Mouse (Mus musculus): ENCODE measurements around the gene Rcc1l. TPM values are rescaled to one million over a fixed set of nuclear protein-coding genes. Genes with fewer than 3 reads are reported as not detected.

The Rcc1l gene
- polyA plus RNA-seq (2015; fragmentation: Nextera tagmentation; extraction: Ambion mirVana), result 17.0 and 19.1 TPM in 2 replicates

GRCm38 (mm10) chr5:134176169-134176881, at the start of gene Rcc1l:
Gene Rcc1l, minus strand, starts transcription at chr5:134176774.

GRCm38 (mm10) chr5:134183880-134184808, 7.6 kb upstream of the Rcc1l start, which contains the start of gene Gtf2ird2:
Gene Gtf2ird2, plus strand, starts transcription at chr5:134184019.

GRCm38 (mm10) chr5:134099496-134100211, 76.9 kb downstream of the Rcc1l start, which contains the start of gene Castor2:
Gene Castor2, plus strand, starts transcription at chr5:134099711.

Other genes with a start within 250 kb of the Rcc1l start
- gene Castor2, start 77.1 kb downstream of the Rcc1l start, polyA plus RNA-seq (2015; fragmentation: Nextera tagmentation; extraction: Ambion mirVana), result 26.7 and 36.7 TPM in 2 replicates
- 4.1 and 4.2 TPM in 2 replicates for gene Gtf2ird2, start 7.2 kb upstream of the Rcc1l start, polyA plus RNA-seq (2015; fragmentation: Nextera tagmentation; extraction: Ambion mirVana)
- gene Ncf1, start 52.9 kb upstream of the Rcc1l start, polyA plus RNA-seq (2015; fragmentation: Nextera tagmentation; extraction: Ambion mirVana), result 3.9 and 5.2 TPM in 2 replicates
- 69.2 and 73.2 TPM in 2 replicates for gene Gtf2i, start 138.0 kb upstream of the Rcc1l start, polyA plus RNA-seq (2015; fragmentation: Nextera tagmentation; extraction: Ambion mirVana)

Measured in skeletal muscle tissue, postnatal 0 days (tissue).